Mouse (Mus musculus): ENCODE measurements around the gene Cct8.

DNA sequence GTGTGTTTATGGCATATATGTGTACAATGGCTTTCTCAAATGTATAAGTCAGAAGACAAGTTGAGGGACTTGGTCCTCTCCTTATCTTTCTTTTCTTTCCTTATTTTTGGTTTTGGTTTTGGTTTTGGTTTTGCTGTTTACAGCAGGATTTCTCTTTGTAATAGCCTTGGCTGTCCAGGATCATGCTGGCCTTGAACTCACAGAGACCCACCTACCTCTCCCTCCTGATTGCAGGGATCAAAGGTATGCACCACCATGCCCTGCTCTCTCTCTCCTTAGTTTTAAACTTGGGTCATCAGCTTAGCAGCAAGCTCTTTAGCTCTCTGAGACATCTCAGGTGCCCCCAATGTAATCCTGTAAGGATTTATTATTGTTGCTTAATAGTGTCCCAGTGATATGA is 50.6 kb downstream of the Cct8 start:
- no peak for TF ChIP-seq CTCF (IDR thresholded peaks at IDR 0.05; ENCODE audit: insufficient read depth, low read length)
- no peak for TF ChIP-seq POLR2A (IDR thresholded peaks at IDR 0.05; ENCODE audit: borderline replicate concordance, extremely low read depth, low read depth, low read length)
